Mouse (Mus musculus): ENCODE results near the gene Nkap.
"Not testable (repeated sequence)": the region's sequence is repeated elsewhere in the genome, so short reads cannot be mapped to it uniquely, and the experiment has no call there.

Nkap gene

DNA sequence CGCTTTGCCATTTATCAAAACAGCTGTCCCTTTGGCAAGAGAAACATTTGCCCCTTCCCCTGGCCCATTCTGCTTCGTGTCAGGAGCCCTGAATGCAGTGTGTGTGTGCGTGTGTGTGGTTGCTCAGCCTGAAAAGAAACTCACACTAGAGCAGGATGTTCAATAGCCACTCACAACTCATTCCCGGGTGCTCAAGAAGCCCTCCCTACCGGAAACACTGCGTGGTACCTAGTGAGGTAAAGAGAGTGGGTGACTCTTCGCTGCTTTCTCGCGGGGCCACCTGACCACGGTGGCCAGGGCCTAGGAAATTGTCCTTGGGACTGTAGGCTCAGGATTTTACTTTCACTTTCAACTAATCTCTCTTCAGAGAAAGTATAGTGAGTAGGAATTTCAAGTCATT lies 34.6 kb downstream of the Nkap start:
- no peak for DNase-seq

DNA sequence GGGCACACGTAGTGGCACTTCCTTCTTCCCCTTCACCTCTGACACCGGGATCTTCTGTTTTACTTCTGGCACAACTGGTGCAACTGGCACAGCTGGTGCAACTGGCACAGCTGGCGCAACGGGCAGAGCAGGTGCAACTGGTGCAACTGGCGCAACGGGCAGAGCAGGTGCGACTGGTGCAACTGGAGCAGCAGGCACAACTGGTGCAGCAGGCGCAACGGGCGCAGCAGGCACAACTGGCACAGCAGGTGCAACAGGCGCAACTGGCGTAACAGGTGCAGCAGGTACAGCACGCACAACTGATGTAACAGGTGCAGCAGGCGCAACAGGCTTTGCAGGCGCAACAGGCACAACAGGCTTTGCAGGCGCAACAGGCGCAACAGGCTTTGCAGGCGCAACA lies 36.5 kb downstream of the Nkap start:
- no peak for DNase-seq

GRCm38 (mm10) chrX:37167085-37167484 lies 40.5 kb downstream of the Nkap start:
- peak; percentile 14 for DNase-seq

DNA sequence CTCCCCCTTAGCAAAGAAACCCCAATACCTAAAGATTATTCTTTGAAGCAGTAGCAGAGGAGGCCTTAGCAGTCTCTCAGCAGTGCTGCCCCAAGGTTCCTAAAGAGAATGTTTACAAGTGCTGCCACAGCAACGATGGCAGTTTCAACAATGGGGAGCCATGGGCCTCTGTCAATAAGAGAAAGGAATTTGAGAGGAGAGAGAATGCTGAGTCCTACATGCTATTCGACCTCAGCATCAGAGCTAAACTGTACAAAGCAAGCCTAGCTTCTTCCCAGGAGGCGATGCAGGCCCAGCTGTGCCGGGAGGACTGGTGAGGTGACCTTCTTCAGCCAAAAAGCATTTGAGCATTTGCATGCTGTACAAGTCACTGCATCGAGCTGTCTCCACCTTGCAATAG lies 42.1 kb downstream of the Nkap start, which contains the start of gene Akap14:
Akap14 (minus strand) TSS at position 101 of the 400 bp plus-strand sequence.
- no peak for DNase-seq

DNA sequence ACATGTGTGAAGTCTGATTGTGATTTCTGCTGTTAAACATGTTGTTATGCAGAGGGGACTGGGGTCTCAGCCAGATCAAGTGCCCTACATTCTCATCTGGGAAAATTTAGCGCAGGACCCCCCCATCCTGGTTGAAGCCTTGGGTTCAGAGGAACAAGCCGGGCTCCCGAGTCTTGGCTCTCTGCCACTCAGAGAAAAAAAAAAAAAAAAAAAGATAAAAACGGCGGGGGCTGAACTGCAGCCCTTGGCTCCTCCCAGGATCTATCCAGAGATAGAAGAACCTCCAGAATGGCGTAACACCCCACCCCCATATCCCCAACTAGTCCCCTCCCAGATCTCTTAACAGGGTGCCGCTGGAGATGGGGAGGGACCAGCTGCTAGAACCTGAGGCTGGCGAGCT lies 57.8 kb downstream of the Nkap start:
- not testable (repeated sequence) for DNase-seq

DNA sequence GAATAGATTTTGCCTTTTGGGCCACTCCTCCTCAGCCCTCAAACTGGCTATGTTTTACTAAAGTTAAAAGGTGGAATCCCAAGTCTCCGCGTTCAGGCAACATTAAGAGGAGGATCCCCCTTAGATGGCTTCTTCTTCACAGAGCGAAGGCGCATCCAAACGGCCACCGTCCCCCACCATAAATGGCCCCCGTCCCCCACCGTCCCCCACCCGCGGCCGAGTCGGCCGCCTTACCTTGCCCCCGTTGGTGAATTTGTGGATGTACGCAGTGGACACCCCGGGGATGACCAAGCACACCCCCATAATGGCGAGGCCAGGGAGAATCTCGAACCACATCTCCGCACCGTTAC lies 64.1 kb downstream of the Nkap start:
- DNase-seq, result no peak

DNA sequence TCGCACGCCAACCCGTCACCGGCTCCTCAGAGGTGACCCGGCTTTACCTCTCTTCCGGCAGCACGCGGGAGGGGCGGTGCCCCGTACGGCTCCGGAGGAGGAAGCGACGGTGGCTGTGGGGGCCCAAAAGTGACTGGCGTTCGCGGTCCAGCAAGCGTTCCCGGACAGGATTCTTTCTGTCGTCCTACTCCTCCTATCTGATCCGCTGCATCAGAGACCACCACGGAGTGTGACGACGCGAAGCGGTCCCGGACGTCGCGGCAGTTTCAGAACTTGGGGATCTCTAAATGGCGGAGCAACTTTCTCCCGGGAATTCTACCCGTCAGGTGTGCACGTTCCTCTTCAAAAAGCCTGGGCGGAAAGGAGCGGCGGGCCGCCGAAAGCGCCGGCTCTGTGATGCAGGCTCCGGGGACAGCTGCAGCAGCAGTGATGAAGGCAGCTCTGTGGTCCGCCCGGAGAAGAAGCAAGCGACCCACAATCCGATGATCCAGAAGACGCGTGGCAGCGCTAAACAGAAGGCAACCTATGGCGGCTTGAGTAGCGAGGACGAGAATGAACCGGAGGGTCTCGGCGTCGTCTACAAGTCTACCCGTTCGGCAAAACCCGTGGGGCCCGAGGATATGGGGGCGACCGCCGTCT lies 64.6 kb downstream of the Nkap start, which contains the start of the genes Ndufa1 and Rnf113a1:
Ndufa1 (minus strand) TSS at position 59 of the 639 bp plus-strand sequence.
Rnf113a1 (plus strand) TSS at position 141 of the 639 bp plus-strand sequence.
- DNase-seq, result peak; percentile 73

GRCm38 (mm10) chrX:37191744-37192379 lies 65.3 kb downstream of the Nkap start:
- DNase-seq, result no peak

- no peak for DNase-seq
These were observed 72.1 kb downstream of the Nkap start for GRCm38 (mm10) chrX:37198676-37199075.

Measured in layer of hippocampus, adult 9-11 months (tissue).